Mouse (Mus musculus): ENCODE measurements at regions not wholly inside any gene's neighbourhood (a gene's known extent, or its start where the extent isn't known, plus 50 kb on each side); places are given as distances from the start of the nearest gene placed in this dataset.
A peak's percentile ranks its signal among the peaks of the same experiment; 100 is the strongest.
"Not testable (repeated sequence)": the region's sequence is repeated elsewhere in the genome, so short reads cannot be mapped to it uniquely, and the experiment has no call there.

GRCm38 (mm10) chr11:71285193-71285592 lies 54.7 kb upstream of the Nlrp1b start:
- no peak for DNase-seq

GRCm38 (mm10) chr11:71288243-71288642 lies 57.7 kb upstream of the Nlrp1b start:
- not testable (repeated sequence) for DNase-seq

GRCm38 (mm10) chr11:71289490-71289889 lies 59.0 kb upstream of the Nlrp1b start:
- DNase-seq, result no peak

GRCm38 (mm10) chr11:71299479-71299878 lies 68.9 kb upstream of the Nlrp1b start:
- no peak for DNase-seq

GRCm38 (mm10) chr11:71323439-71323838 lies 92.9 kb upstream of the Nlrp1b start:
- DNase-seq, result no peak

GRCm38 (mm10) chr11:71337428-71337827 lies 106.9 kb upstream of the Nlrp1b start:
- no peak for DNase-seq

GRCm38 (mm10) chr11:71346024-71346423 lies 115.5 kb upstream of the Nlrp1b start:
- no peak for DNase-seq

- no peak for DNase-seq
These were observed 126.6 kb upstream of the Nlrp1b start for GRCm38 (mm10) chr11:71357089-71357488.

GRCm38 (mm10) chr11:71360856-71361255 lies 130.3 kb upstream of the Nlrp1b start:
- DNase-seq, result no peak

- DNase-seq, result no peak
These were observed 141.3 kb upstream of the Nlrp1b start for GRCm38 (mm10) chr11:71371871-71372270.

- DNase-seq, result no peak
These were observed 144.6 kb upstream of the Nlrp1b start for GRCm38 (mm10) chr11:71375132-71375531.

GRCm38 (mm10) chr11:71388411-71388810 lies 157.9 kb upstream of the Nlrp1b start:
- DNase-seq, result no peak

- peak; percentile 9 for DNase-seq
These were observed 159.1 kb upstream of the Nlrp1b start for GRCm38 (mm10) chr11:71389659-71390058.

- DNase-seq, result no peak
These were observed 159.6 kb upstream of the Nlrp1b start for GRCm38 (mm10) chr11:71390151-71390550.

GRCm38 (mm10) chr11:71390616-71391015 lies 160.1 kb upstream of the Nlrp1b start:
- DNase-seq, result no peak

- DNase-seq, result no peak
These were observed 162.9 kb upstream of the Nlrp1b start for GRCm38 (mm10) chr11:71393406-71393805.

GRCm38 (mm10) chr11:71395023-71395422 lies 164.5 kb upstream of the Nlrp1b start:
- no peak for DNase-seq

GRCm38 (mm10) chr11:71395631-71396030 lies 165.1 kb upstream of the Nlrp1b start:
- DNase-seq, result no peak

GRCm38 (mm10) chr11:71400351-71400750 lies 169.8 kb upstream of the Nlrp1b start:
- DNase-seq, result no peak

- DNase-seq, result no peak
These were observed 171.1 kb upstream of the Nlrp1b start for GRCm38 (mm10) chr11:71401411-71402276.

GRCm38 (mm10) chr11:71404361-71404760 lies 173.8 kb upstream of the Nlrp1b start:
- no peak for DNase-seq

GRCm38 (mm10) chr11:71407043-71407442 lies 176.5 kb upstream of the Nlrp1b start:
- no peak for DNase-seq

- no peak for DNase-seq
These were observed 178.8 kb upstream of the Nlrp1b start for GRCm38 (mm10) chr11:71409211-71409765.

- no peak for DNase-seq
These were observed 180.0 kb upstream of the Nlrp1b start for GRCm38 (mm10) chr11:71410582-71410981.

- no peak for DNase-seq
These were observed 181.4 kb upstream of the Nlrp1b start for GRCm38 (mm10) chr11:71411958-71412357.

All from lung, postnatal 14 days (tissue).